Mouse (Mus musculus) C2C12 (cell line): ENCODE results near the gene Lgals9.

Experiments used
- CEBPB ChIP-seq: IDR thresholded peaks from one replicate; pipeline ENCODE4 v1.6.1; 2011; ENCODE audit warnings: low read depth, mild to moderate bottlenecking, control low read depth, moderate library complexity
- CTCF ChIP-seq: IDR thresholded peaks from one replicate; pipeline ENCODE4 v1.5.1; 2011; ENCODE audit not compliant: control insufficient read depth, insufficient read depth, insufficient read length
- FOSL1 ChIP-seq: IDR thresholded peaks from one replicate; pipeline ENCODE4 v1.8.0; 2011; ENCODE audit warnings: mild to moderate bottlenecking, low read length; ENCODE audit not compliant: poor library complexity, insufficient read depth, severe bottlenecking
- MAX ChIP-seq: IDR thresholded peaks from one replicate; pipeline ENCODE4 v1.6.1; 2011; ENCODE audit warnings: mild to moderate bottlenecking, control low read depth

DNA sequence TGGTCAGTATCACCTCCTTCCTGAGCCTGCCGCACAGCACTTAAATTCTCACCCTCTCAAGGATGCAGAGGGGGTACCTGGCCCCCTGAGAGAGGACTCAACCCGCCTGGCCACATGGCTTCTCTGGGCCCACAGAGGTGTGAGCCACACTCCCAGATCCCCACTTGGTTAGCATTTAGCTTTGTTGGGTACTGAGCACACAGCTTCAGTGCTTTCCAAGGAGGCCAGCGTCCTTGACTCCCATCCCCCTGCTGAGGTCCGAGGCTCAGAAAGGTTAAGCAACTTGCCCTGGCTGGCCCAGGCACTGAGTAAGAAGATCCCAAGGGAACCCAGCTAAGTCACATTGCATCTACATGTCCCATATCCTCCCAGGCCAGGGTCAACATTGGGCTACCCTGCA is 16.6 kb downstream of the Lgals9 start:
- no peak for TF ChIP-seq MAX
- no peak for TF ChIP-seq FOSL1
- no peak for TF ChIP-seq CEBPB
- TF ChIP-seq CTCF: no peak
